Mouse (Mus musculus) ES-E14 (cell line): ENCODE measurements around the gene Guk1.

Source experiments
- MAFK ChIP-seq: IDR thresholded peaks from 2 replicates; pipeline ENCODE4 v1.6.1; 2014; ENCODE audit warnings: mild to moderate bottlenecking, low read depth, low read length, inconsistent platforms; ENCODE audit not compliant: insufficient read depth
- ZNF384 ChIP-seq: IDR thresholded peaks from 2 replicates; pipeline ENCODE4 v1.6.1; 2012; ENCODE audit warnings: low read depth, low read length, inconsistent platforms

- TF ChIP-seq MAFK (no peak), ZNF384 (no peak)
Measured at GRCm38 (mm10) chr11:59225167-59225566, 33.2 kb upstream of the Guk1 start.
